Mouse (Mus musculus) C2C12 (cell line): Measurements from ENCODE around the gene Tenm2. TPM values are rescaled to one million over a fixed set of nuclear protein-coding genes. Genes with fewer than 3 reads are reported as not detected.
A peak's percentile ranks its signal among the peaks of the same experiment; 100 is the strongest.

Experiments used
- H3K27me3 ChIP-seq: one replicate; pipeline ENCODE4 v1.6.1; 2011; ENCODE audit not compliant: control insufficient read depth, insufficient read depth, insufficient read length
- H3K36me3 ChIP-seq: one replicate; pipeline ENCODE4 v1.6.1; 2011; ENCODE audit not compliant: control insufficient read depth, insufficient read depth
- H3K4me3 ChIP-seq: one replicate; pipeline ENCODE4 v1.5.1; 2011; ENCODE audit warnings: mild to moderate bottlenecking, control low read depth; ENCODE audit not compliant: poor library complexity, insufficient read depth, severe bottlenecking
- H3K79me2 ChIP-seq: one replicate; pipeline ENCODE4 v1.6.1; 2011; ENCODE audit not compliant: control insufficient read depth, insufficient read depth
- H3K79me3 ChIP-seq: one replicate; pipeline ENCODE4 v1.6.1; 2011; ENCODE audit warnings: low read depth, control low read depth
- H3ac ChIP-seq: one replicate; pipeline ENCODE3; 2011; ENCODE audit warnings: low read depth; ENCODE audit not compliant: control insufficient read depth, insufficient read length
- CEBPB ChIP-seq: IDR thresholded peaks from one replicate; pipeline ENCODE4 v1.6.1; 2011; ENCODE audit warnings: low read depth, mild to moderate bottlenecking, control low read depth, moderate library complexity
- CTCF ChIP-seq: IDR thresholded peaks from one replicate; pipeline ENCODE4 v1.5.1; 2011; ENCODE audit not compliant: control insufficient read depth, insufficient read depth, insufficient read length
- FOSL1 ChIP-seq: IDR thresholded peaks from one replicate; pipeline ENCODE4 v1.8.0; 2011; ENCODE audit warnings: mild to moderate bottlenecking, low read length; ENCODE audit not compliant: poor library complexity, insufficient read depth, severe bottlenecking
- MAX ChIP-seq: IDR thresholded peaks from one replicate; pipeline ENCODE4 v1.6.1; 2011; ENCODE audit warnings: mild to moderate bottlenecking, control low read depth
- MYOD1 ChIP-seq: IDR thresholded peaks from one replicate; pipeline ENCODE4 v1.6.1; 2011; ENCODE audit warnings: low read depth; ENCODE audit not compliant: control insufficient read depth, insufficient read length
- MYOG ChIP-seq: IDR thresholded peaks from one replicate; pipeline ENCODE4 v1.6.1; 2011; ENCODE audit not compliant: control insufficient read depth, insufficient read length; ENCODE audit errors: extremely low read depth
- USF1 ChIP-seq: IDR thresholded peaks from one replicate; pipeline ENCODE4 v1.6.1; 2011; ENCODE audit warnings: low read depth, mild to moderate bottlenecking, control low read depth, moderate library complexity
- polyA plus RNA-seq: library from polyadenylated mRNA; unstranded; fragments of >200 nt; fragmentation: generic; extraction: Trizol; gene quantifications from one replicate; pipeline ENCODE4 v1.2.1, GENCODE M21; 2012; ENCODE audit warnings: missing spikeins

Tenm2 gene
- polyA plus RNA-seq, 1 experiment: not detected

DNA sequence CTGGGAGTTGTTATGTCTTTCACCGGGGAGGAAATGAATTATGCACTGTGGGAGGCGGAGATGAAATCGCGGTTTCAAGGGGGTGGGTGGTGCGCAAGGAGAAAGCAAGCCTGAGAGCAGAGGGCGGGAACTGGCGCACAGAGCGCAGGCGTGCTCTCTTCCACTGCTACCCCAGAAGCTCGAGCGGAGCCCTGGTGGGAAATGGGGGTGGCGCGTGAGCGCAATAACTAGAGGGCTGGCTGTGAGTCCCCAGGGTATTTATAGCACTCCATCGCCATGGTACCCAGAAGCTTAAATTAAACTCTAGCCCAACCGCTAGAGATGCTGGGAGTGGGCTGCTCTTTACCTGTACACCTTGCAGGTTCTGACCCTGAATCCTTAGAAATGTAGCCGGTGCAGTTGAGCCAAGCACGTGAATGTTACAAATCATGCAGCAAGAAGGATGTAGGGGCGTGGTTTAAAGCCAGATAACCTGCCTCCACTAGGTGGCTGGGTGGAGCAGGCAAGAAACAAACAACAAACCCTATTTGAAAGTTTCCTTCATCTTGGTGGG lies 1249.8 kb downstream of the Tenm2 start:
- Histone ChIP-seq H3K27me3 (no peaks in the 10 kb centered on the region), H3K79me3 (no peaks in the 10 kb centered on the region), H3K79me2 (no peaks in the 10 kb centered on the region), H3ac (no peak overlapping the region), H3K4me3 (no peak overlapping the region), H3K36me3 (no peaks in the 10 kb centered on the region)
- TF ChIP-seq MAX (peak; percentile 26), MYOG (no peak)

DNA sequence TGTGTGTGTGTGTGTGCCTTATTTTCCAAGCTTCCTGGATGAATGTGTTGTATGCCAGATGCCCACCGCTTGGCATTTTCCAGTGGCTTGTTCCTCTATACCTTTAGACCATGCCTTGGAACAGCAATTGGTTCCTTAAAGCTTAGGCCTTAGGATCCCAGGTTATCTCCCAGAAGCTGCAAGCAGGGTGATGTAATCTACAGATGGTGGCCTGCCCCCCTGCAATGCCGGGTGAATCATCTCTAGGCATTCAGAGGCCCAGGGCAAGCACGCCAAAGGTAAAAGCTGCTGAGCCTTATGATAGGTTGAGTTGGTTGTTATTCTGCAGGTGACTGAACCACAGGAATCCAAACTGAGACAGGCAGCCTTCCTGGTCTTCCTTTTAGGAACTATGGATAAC lies 1253.0 kb downstream of the Tenm2 start:
- no peak overlapping the region for H3ac ChIP-seq
- H3K4me3 ChIP-seq: no peak overlapping the region
- H3K79me3 ChIP-seq: peaks cover 14% of the 10 kb centered on the region
- H3K27me3 ChIP-seq: no peaks in the 10 kb centered on the region
- no peaks in the 10 kb centered on the region for H3K36me3 ChIP-seq
- H3K79me2 ChIP-seq: peaks cover 21% of the 10 kb centered on the region
- no peak for TF ChIP-seq MAX
- TF ChIP-seq MYOD1: no peak
- TF ChIP-seq FOSL1: no peak
- no peak for TF ChIP-seq USF1
- no peak for TF ChIP-seq MYOG
- TF ChIP-seq CTCF: no peak
- TF ChIP-seq CEBPB: no peak

GRCm38 (mm10) chr11:35980411-35980917 lies 1255.3 kb downstream of the Tenm2 start, which contains the start of gene Wwc1:
Gene Wwc1, minus strand, starts transcription at chr11:35980527.
- Histone ChIP-seq H3K36me3 (no peaks in the 10 kb centered on the region), H3K4me3 (peak within 1 kb of the TSS; percentile 51), H3ac (peak within 1 kb of the TSS; percentile 45), H3K79me2 (peaks cover 43% of the 10 kb centered on the region), H3K27me3 (no peaks in the 10 kb centered on the region), H3K79me3 (peaks cover 24% of the 10 kb centered on the region)
- TF ChIP-seq CEBPB (no peak), MAX (peak; percentile 55)

DNA sequence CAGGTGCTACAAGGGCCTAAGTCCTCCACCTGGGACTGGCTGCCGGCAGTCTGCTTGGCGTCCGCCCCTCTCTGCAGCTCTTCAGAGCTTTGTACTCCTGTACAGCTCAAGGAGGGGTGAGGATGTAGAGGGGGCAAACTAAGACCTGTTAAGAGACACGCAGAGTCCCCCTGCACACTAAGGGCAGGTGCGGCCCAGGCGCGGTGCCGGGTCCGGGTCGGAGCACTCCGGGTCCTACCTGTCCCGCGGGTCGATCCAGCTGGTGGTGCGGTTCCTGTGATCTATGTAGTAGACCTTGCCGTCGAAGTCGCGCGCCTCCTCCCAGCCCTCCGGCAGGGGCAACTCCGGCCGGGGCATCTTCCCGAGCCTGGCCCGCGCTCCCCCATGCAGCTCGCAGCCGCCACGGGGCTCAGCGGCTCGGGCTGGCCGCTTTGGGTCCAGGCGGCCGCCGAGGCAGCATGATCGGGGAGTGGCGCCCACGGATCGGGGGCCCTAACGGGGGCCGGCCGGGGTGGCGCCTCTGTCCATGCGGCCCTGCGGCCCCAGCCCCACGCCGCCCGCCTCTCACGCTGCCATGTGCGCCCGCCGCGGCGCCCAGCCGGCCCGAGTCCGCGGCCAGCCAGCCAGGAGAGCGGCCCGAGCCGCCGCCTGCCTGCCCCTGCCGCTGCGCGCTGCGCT lies 1255.9 kb downstream of the Tenm2 start:
- peak overlapping the region; percentile 51 for H3K4me3 ChIP-seq
- TF ChIP-seq MYOD1 (no peak), USF1 (no peak), FOSL1 (no peak), CTCF (no peak), MYOG (no peak), MAX (no peak), CEBPB (no peak)

GRCm38 (mm10) chr11:35979266-35979732 lies 1256.5 kb downstream of the Tenm2 start:
- TF ChIP-seq USF1: no peak
- Histone ChIP-seq H3K27me3 (no peaks in the 10 kb centered on the region), H3ac (peak overlapping the region; percentile 45), H3K4me3 (peak overlapping the region; percentile 51), H3K36me3 (peaks cover 4% of the 10 kb centered on the region), H3K79me2 (peaks cover 54% of the 10 kb centered on the region), H3K79me3 (peaks cover 27% of the 10 kb centered on the region)

More for the DNA sequence above, 1255.9 kb downstream of the Tenm2 start:
- peaks cover 48% of the 10 kb centered on the region for H3K79me2 ChIP-seq
- H3K36me3 ChIP-seq: peaks cover 1% of the 10 kb centered on the region
- H3K27me3 ChIP-seq: no peaks in the 10 kb centered on the region
- H3ac ChIP-seq: peak overlapping the region; percentile 45
- peaks cover 26% of the 10 kb centered on the region for H3K79me3 ChIP-seq

- Histone ChIP-seq H3K27me3 (no peaks in the 10 kb centered on the region), H3ac (no peak overlapping the region), H3K36me3 (peaks cover 4% of the 10 kb centered on the region), H3K4me3 (no peak overlapping the region), H3K79me3 (peaks cover 28% of the 10 kb centered on the region), H3K79me2 (peaks cover 67% of the 10 kb centered on the region)
- no peak for TF ChIP-seq MAX
- no peak for TF ChIP-seq FOSL1
- TF ChIP-seq MYOG: no peak
- TF ChIP-seq MYOD1: no peak
- TF ChIP-seq USF1: no peak
Measured at GRCm38 (mm10) chr11:35977796-35978195, 1258.0 kb downstream of the Tenm2 start.
